Mouse (Mus musculus): ENCODE measurements around the gene Peak1.

DNA sequence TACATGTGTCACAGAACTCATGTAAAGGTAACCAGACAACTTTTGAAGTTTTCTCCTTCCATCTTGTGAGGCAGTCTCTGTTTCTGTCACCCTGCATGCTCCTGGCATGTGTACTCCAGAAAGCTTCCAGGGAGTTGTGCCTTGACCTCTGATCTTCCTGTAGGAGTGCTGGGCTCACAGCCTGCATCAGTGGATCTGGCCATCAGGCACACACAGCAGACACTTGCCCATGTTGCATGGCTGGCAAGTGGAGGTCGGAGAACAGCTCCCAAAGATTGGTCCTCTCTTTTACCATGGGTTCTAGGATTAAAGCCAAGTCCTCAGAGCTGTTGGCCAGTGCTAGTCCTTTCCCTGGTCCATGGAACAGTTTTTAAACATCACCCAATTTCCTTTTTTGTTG lies 44.7 kb upstream of the Peak1 start:
- TF ChIP-seq CTCF (IDR thresholded peaks at IDR 0.05; ENCODE audit: control insufficient read depth, insufficient read depth, insufficient read length): no peak
- TF ChIP-seq MYOG (IDR thresholded peaks at IDR 0.05; ENCODE audit: control insufficient read depth, extremely low read depth, insufficient read length): no peak
- no peak for TF ChIP-seq MAX (IDR thresholded peaks at IDR 0.05)
- no peak for TF ChIP-seq USF1 (IDR thresholded peaks at IDR 0.05; ENCODE audit: low read depth)
- TF ChIP-seq CEBPB (IDR thresholded peaks at IDR 0.05; ENCODE audit: low read depth): no peak
- TF ChIP-seq FOSL1 (IDR thresholded peaks at IDR 0.05; ENCODE audit: insufficient read depth, low read length, poor library complexity, severe bottlenecking): no peak

Measured in C2C12 (cell line).